Mouse (Mus musculus): ENCODE measurements around the gene Olfr99.
"Not testable (repeated sequence)": the region's sequence is repeated elsewhere in the genome, so short reads cannot be mapped to it uniquely, and the experiment has no call there.

Gene Olfr99

DNA sequence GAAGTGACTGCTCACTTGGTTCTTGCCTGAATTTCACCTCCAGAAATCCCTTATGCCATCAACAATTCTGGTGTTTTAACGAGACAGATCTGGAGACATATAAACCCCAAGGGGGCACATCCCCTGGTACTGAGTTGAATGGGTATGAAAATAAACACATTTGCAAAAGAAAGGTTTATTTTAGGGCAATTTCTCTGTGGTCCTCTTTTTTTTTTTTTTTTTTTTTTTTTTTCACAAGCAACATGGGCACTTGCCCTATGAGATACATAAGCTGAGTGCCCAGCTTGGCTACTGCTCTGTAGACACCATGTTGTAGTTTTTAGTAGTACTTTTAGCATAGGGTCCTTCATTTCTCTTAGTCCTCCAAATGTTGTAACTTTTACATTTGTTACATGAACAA lies at the start of gene Olfr99:
TSS of gene Olfr99 (minus strand) at position 101 of the 400 bp plus-strand sequence.
- DNase-seq = no peak

DNA sequence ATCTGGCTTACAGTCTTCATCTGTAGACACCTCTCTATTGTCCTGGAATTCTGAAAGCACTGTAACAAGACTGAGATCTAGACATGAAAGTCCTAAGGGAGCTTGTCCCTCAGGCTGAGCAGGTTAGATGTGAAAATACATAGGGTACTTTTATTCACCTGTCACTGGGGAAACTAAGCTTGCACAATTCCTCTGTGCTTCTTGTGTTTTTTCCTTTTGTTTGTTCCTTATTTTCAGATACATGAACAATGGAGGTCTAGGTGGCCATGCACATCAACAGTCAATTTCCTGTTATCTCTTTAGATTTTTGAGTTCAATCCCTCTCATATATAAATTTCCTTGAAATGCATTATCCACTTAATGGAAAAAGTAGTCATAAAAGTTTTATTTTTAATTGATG lies 33.7 kb upstream of the Olfr99 start, which contains the start of gene Olfr102:
TSS of gene Olfr102 (minus strand) at position 101 of the 400 bp plus-strand sequence.
- no peak for DNase-seq

DNA sequence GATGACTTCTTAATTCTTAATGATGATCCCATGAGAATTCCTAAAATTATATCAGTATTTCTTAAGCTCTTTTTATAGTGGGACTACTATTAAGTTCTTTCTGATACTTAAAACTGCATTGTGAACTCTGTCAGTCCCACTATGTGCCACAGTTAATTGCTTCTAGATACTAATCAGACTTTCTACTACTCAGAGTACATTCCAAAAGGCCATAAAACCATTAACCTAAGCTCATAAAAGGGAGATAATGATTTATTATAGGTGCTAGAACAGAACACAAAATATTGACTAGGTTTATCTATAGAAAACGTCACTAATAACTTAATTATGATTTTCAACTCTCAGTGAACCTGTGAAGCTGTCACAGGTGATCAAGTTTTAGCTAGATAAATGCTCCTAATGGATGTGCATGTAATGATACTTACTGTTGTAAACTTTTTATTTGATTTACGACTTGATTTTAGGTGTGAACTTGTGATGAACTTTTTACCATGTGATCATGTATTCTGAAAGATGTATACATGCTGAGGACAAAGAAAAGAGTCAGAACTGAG lies 27.0 kb upstream of the Olfr99 start:
- no peak for DNase-seq

DNA sequence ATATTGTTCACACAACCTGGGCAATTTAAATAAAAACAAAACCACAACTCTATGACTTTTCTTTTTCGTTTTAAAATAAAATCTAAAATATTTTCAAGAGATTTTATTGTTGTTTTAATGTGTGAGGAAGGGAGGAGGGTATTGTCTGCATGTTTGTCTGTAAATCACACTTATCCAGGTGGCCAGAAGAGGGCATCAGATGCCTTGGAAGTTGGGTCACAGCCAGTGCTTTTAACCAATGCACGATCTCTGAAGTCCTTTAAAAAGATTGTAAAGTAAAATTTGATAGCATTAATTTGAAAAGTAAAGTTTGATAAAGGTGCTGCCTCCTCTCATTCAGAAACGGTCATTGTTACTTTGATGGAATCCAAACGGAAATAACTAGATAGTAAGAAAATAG lies 25.2 kb upstream of the Olfr99 start:
- DNase-seq = no peak

DNA sequence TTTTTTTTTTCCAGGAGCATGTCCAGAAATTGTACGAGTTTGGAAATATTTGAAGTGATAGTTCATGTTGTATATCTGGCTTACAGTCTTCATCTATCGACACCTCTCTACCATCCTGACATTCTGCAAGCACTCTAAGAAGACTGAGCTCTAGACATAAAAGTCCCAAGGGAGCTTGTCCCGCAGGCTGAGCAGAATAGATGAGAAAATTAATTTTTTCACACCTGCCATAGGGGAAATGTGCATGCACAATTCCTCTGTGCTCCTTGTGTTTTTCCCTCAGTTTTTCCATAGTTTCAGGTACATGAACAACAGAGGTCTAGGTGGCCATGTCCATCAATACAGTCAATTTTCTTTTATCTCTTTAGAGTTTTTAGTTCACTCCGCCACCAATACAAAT lies 21.0 kb upstream of the Olfr99 start, which contains the start of gene Olfr101:
TSS of gene Olfr101 (minus strand) at position 101 of the 400 bp plus-strand sequence.
- DNase-seq = no peak

DNA sequence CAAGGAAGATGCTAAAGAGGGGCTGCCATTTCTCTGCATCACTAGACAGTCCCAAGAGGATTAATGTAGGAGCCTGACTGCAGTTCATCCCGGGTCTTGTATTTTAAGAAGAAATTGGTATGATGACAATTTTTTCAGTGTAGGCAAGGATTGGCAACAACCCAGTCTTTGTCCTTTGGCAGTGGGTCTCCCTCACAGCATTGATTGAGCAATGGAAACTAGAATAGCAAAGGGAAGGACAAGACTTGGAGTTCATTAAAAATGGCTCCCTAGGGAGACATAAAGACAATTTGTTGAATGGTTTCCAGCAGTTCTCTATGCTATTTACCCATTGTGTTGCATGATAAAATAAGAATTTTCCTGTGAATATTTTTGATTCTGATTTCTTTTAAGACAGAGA lies 2.9 kb downstream of the Olfr99 start:
- no peak for DNase-seq

DNA sequence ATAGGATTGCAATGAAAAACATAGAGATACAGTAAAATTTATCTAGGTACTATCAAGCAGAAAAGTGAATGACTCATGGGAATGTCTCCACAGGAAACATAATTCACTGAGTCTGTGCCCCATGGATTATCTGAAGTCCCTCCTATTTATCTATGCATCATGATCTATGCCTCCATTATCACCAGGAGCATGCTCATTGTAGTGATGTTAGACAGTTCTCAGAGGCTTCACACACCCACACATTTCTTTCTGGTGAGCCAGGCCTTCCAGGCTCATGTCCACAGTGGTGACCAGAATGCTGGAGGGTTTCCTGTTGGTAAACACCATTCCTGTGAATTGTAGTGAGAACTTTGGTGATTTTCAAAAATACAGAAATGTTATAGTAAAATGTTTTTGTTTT lies 6.7 kb downstream of the Olfr99 start:
- no peak for DNase-seq

DNA sequence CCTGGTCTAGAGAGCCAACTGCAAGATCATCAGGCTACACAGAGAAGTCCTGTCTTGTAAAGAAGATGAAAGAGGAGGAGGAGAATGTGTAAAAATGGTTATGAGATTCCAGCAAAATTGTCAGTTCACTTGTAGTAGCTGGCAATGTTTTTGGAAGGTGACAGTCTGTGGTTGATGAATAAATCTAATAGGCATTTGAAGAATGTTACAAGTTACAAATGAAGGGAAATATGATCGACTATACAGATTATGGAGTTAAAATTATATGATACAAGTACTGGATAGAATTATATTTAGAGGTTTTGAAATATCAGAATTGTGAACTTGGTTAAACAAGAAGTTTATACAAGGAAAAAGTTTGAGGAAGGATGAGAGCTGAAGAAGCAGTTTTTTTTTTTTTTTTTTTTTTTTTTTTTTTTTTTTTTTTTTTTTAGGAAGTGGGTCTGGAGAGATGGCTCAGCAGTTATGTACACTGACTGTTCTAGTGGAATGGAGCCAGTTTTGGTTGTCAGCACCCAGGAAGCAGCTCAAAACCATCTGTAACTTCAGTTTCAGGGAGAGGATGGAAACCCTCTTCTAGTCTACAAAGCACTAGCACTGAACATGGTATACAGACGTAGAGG lies 7.5 kb downstream of the Olfr99 start:
- DNase-seq = no peak

DNA sequence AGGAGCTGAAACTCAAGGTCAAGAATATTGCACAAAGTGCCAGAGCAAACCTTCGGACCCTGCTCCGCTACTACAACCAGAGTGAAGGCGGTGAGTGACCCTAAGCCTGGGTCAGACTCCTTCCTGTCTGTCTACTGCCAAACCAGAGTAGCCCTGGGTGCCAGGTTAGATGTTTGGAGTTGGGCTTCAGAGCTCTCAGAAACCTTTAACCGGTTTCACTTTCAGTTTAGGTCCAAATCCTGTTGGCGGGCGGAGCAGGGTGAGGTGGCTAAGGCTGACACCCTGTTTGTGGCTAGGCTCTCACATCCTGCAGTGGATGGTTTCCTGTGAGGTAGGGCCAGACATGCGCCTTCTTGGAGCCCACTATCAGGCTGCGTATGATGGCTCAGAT lies 12.6 kb downstream of the Olfr99 start:
- DNase-seq = peak; percentile 67 to 76

DNA sequence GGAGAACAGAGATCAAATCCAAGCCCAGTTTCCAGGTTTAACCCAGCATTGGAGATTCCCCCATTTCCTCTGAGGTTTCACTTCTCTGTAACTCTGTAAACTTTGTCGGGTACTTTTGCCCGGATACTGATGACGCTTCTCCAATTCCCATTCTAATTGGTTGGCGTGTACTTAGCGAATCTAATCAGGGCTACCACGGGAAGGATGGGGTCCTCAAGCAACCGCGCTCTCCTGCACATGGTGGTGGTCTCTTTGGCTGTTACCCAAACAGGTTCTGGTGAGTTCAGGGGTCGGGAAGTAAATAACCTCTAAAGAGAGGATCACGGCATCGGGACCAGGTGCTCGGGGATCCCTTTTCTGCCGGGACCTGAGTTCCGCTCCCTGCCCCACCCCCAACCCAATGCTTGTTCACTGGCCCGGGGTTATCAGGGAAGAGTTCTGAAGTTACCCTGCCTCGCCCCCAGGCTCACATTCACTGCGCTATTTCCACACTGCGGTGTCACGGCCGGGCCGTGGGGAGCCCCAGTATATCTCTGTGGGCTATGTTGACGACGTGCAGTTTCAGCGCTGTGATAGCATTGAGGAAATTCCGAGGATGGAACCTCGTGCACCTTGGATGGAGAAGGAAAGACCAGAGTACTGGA lies 13.1 kb downstream of the Olfr99 start, which contains the start of gene H2-M3:
TSS of gene H2-M3 (plus strand) at position 163 of the 644 bp plus-strand sequence.
- peak; percentile 88 to 95 for DNase-seq

DNA sequence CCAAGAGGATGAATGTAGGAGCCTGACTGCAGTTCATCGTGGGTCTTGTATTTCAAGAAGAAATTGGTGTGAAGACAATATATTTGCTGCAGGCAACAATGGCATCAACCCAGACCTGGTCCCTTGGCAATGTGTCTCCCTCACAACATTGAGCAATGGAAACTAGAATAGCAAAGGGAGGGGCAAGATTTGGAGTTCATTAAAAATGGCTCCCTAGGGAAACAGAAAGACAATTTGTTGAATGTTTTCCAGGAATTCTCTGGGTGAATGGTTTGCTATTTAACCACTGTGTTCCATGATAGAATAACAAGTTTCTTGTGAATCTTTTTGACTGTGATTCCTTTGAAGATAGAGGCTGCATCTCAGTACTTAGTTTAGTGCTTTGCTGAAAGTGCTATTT lies 19.6 kb downstream of the Olfr99 start, which contains the start of gene Olfr98:
TSS of gene Olfr98 (minus strand) at position 124 of the 400 bp plus-strand sequence.
- no peak for DNase-seq

DNA sequence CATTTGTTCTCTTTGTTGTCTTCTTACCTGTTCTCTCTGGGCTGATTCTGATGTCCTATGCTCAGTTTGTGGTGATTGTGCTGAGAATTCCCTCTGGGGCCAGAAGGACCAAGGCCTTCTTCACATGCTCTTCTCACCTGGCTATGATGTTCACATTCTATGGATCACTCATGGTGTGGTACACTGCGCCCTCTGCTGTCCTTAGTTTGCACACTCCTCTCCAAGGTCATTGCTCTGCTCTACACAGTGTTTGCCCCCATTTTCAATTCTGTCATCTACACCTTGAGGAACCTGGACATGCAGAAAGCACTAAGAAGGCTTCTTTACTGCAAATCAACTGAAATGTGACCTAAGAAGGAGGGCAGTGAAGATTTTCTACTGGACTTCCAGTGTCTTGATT lies 32.7 kb downstream of the Olfr99 start:
- DNase-seq = peak; percentile 19 to 28

DNA sequence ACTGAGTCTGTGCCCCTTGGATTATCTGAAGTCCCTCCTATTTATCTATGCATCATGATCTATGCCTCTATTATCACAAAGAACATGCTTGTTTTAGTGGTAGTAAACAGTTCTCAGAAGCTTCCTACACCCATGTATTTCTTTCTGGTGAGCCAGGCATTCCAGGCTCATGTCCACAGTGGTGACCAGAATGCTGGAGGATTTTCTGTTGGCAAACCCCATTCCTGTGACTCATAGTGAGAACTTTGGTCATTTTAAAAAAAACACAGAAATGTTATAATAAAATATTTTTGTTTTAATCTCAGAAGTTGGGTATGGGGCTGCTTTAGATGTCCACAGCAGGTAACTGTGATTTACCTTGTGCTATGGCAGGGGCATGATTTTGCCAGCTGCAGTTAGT lies 33.8 kb downstream of the Olfr99 start:
- DNase-seq = no peak

DNA sequence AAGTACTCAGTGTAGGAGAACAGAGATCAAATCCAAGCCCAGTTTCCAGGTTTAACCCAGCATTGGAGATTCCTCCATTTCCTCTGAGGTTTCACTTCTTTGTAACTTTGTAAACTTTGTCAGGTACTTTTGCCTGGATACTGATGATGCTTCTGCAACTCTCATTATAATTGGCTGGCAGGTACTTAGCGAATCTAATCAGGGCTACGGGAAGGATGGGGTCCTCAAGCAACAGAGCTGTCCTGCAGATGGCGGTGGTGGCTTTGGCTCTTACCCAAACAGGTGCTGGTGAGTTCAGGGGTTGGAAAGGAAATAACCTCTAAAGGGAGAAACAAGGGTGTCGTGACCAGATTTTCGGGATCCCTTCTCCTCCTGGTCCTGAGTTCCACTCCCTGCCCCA lies 36.5 kb downstream of the Olfr99 start:
- DNase-seq = peak; percentile 53 to 61

DNA sequence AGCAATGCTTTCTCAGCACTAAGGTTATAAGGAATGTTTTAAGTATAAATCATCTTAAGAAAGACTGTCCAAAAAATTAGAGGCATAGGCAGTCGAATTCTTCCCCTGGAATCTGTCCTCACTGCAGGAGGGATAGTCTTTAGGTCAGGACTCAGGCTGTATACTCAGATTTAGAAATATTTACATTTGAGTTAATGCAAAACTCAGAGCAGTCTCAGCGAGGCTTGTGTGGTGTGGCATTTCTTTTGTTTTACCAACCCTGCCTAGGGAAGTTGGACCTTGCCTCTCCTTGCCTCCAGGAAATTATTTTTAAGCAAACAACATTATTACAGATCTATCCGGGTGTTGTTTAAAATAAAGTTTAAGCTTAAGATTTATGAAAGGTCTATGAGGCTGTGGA lies 41.1 kb downstream of the Olfr99 start:
- no peak for DNase-seq

DNA sequence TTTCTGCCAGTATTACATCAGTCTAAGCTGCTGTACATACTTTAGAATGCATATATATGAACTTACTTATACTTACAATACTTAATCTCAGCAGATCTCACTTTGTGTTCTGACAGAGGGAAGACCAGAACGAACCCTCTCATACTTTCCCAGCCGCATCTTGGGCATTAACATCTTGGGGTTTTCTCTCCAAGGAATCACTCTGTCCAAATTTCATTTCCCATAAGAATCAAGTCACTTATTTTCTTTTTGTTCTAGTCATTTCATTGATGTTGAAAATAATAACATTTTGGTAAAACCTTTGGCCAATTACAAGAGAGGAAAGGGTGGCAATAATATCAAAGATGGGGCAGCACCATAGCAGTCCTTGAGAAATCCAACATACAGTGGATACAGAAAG lies 46.0 kb downstream of the Olfr99 start, which contains the start of gene Olfr97:
TSS of gene Olfr97 (minus strand) at position 101 of the 400 bp plus-strand sequence.
- not testable (repeated sequence) for DNase-seq
